Mouse (Mus musculus): Measurements from ENCODE around the gene Mchr1. TPM values are rescaled to one million over a fixed set of nuclear protein-coding genes. Genes with fewer than 3 reads are reported as not detected.

Gene Mchr1
- total RNA-seq, 2 experiments from 2014 or later = 21.5 to 26.7 TPM

- no peak for DNase-seq (ENCODE audit: low spot score in 2 of 2)
- intact Hi-C loops (cut with DNase I) = no loop called here
Measured at GRCm38 (mm10) chr15:81225016-81225415, 10.3 kb upstream of the Mchr1 start.

DNA sequence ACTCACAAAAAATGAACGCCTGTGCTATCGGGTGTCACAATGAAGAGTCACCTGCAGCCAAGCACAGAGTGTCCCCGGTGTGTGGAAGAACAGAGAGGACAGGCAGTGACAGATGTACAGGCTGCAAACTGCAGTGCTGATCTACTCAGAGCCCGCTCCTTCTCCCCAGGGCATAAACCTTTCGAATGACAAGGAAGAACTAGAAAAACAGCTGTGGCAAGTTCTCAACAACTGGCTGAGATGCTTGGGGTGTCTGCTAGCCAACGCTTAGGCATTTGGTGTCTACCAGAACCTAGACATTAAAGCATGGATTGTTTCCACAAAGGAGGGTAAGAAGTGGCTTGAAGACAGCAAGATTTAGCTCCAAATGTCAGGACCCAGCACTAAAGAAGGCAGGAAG is 9.6 kb upstream of the Mchr1 start:
- intact Hi-C loops (cut with DNase I) = no loop called here
- DNase-seq (ENCODE audit: low spot score in 2 of 2) = no peak

GRCm38 (mm10) chr15:81226796-81227195 is 8.5 kb upstream of the Mchr1 start:
- intact Hi-C loops (cut with DNase I) = no loop called here
- no peak for DNase-seq (ENCODE audit: low spot score in 2 of 2)

DNA sequence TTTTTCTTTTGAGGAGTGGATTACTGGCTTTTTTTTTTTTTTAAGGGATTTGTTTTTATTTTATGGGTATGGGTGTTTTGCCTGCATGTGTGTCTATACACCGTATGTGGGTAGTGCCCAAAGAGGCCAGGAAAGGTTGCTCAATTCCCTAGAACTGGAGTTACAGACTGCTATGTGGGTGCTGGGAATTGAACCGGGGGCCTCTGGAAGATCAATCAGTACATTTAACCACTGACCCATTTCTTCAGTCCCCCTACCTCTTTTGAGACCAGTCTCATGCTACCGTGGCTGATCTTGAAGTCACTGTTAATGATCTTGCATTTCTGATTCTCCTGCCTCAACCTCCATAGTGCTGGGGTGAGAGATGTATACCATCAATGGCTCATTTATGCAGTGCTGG is 8.0 kb upstream of the Mchr1 start:
- intact Hi-C loops (cut with DNase I) = no loop called here
- DNase-seq (ENCODE audit: low spot score in 2 of 2) = no peak

DNA sequence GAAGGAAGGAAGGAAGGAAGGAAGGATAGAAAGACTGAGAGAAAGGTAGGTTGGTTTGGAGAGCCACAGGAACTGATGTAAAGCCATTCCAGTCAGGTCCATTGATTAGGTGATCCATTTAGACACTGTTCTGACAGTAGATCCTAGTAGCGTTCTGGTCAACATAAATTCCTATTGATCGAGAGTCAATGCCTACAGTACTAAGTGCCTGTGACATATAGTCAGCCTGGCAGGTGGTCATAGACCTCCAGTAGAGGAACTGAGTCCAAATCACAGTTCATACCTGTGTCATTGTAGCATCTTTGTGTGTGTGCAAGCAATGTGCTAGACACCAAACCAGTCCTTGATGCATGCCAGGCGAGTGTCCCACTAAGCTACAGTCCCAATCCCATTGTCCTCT is 7.0 kb upstream of the Mchr1 start:
- no peak for DNase-seq (ENCODE audit: low spot score in 2 of 2)

DNA sequence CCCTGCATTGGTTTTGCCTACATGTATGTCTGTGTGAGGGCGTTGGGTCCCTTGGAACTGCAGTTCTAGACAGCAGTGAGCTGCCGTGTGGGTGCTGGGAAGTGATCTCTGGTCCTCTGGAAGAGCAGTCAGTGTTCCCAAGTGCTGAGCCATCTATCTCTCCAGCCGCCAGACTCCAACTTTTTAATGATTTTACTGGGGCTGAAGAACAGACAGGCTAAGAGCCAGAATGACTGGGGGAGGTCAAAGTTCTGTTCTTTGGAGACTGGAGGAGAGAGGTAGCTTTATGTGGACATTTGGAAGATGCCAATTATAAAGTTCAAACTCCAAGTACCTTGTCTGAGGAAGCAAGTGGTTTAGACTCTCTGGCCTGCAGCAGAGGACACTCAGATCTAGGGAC is 5.5 kb upstream of the Mchr1 start:
- intact Hi-C loops (cut with DNase I) = no loop called here
- no peak for DNase-seq (ENCODE audit: low spot score in 2 of 2)

More for the DNA sequence above, 7.0 kb upstream of the Mchr1 start:
- intact Hi-C loops (cut with DNase I) = no loop called here

GRCm38 (mm10) chr15:81231325-81231724 is 4.0 kb upstream of the Mchr1 start:
- DNase-seq (ENCODE audit: low spot score in 2 of 2) = no peak
- intact Hi-C loops (cut with DNase I) = no loop called here

- peak in 1 of 2 experiments; percentile 45 for DNase-seq (ENCODE audit: low spot score in 2 of 2)
- intact Hi-C loops (cut with DNase I) = loop anchor here (2.0 to 5.0 kb wide), 2 partner anchors 65 to 111 kb away; no protein-coding TSS in a partner anchor
Measured at GRCm38 (mm10) chr15:81236062-81236461, 763 bp downstream of the Mchr1 start.

DNA sequence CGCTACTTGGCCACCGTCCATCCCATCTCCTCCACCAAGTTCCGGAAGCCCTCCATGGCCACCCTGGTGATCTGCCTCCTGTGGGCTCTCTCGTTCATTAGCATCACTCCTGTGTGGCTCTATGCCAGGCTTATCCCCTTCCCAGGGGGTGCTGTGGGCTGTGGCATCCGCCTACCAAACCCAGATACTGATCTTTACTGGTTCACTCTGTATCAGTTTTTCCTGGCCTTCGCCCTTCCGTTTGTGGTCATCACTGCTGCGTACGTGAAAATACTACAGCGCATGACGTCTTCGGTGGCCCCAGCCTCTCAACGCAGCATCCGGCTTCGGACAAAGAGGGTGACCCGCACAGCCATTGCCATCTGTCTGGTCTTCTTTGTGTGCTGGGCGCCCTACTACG is 2.2 kb downstream of the Mchr1 start:
- intact Hi-C loops (cut with DNase I) = loop anchor here (2.0 to 5.0 kb wide), 2 partner anchors 63 to 110 kb away; no protein-coding TSS in a partner anchor
- no peak for DNase-seq (ENCODE audit: low spot score in 2 of 2)

GRCm38 (mm10) chr15:81239261-81239660 is 4.0 kb downstream of the Mchr1 start:
- intact Hi-C loops (cut with DNase I) = loop anchor here (5.0 kb wide), 1 partner anchor 108 kb away; no protein-coding TSS in a partner anchor
- DNase-seq (ENCODE audit: low spot score in 2 of 2) = peak in 1 of 2 experiments; percentile 59

- intact Hi-C loops (cut with DNase I) = loop anchor here (5.0 kb wide), 1 partner anchor 107 kb away; no protein-coding TSS in a partner anchor
Measured at GRCm38 (mm10) chr15:81239794-81240343, 4.6 kb downstream of the Mchr1 start.

GRCm38 (mm10) chr15:81246890-81247289 is 11.6 kb downstream of the Mchr1 start:
- no peak for DNase-seq (ENCODE audit: low spot score in 2 of 2)
- intact Hi-C loops (cut with DNase I) = no loop called here

More at GRCm38 (mm10) chr15:81239794-81240343, 4.6 kb downstream of the Mchr1 start:
- DNase-seq (ENCODE audit: low spot score in 2 of 2) = peak in 1 of 2 experiments; percentile 21

DNA sequence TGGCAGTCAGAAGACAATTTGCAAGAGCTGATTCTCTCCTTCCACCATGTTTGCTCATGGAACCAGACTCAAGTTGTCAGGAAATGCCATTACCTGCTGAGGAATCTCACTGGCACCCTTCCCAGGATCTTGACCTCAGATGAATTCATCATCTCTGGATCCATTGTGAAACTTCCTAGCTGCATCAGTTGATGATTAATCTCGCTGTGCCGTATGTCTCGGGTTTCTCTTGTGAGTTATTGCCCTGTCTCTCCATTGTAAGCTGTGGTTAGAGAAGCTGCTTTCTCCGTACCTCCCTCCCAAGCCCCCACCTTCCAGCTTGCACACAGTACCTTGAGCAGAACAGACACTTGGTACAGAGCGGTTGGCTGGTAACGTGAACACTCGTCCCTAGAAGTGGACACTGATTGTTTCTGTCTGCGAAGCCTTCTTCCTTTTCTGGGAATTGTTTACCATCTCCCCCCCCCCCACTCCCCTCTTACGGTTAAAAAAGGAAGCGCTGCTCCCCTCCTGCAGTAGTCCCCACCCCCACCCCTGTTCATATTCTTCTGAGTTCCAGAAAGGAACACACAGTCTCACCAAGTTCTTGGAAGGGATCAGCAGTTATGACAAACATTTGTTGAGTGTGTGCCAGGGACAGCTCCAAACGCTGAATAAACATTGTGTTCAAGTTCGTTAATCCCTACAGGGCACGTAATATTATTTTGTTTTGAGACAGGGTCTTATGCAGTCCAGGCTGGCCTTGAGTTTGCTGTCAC is 12.5 kb downstream of the Mchr1 start:
- intact Hi-C loops (cut with DNase I) = no loop called here
- DNase-seq (ENCODE audit: low spot score in 2 of 2) = peak in 1 of 2 experiments; percentile 12

GRCm38 (mm10) chr15:81248341-81248679 is 13.0 kb downstream of the Mchr1 start:
- no peak for DNase-seq (ENCODE audit: low spot score in 2 of 2)
- intact Hi-C loops (cut with DNase I) = no loop called here

DNA sequence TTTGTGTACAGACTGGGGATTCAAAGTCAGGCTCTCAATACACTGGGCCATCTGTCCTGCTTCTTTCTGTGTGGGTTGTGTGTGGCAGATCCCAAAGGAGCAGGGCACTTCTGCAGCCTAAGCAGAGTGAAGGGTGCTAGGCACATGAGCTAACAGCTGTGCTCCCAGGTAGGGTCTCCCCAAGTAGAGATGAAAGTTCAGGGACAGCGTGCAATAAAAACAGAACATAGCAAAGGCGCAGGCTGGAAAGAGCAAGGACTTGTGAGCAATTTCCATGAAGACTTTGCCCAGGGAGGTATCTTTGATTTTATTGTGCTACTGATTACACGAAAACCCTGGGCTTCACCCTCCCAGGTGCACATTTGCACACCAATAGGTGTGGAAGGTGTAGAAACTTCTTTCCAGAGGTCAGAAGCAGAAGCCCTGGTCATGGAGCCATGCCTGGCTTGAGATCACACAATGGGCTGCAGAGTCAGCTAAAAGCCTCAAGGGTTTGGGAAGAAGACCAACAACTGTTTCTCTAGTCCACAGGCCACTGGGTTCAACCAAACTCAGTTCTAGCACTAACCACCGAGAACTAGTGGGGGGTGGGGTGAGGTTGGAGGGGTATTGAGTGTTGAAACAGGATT is 13.8 kb downstream of the Mchr1 start:
- DNase-seq (ENCODE audit: low spot score in 2 of 2) = no peak
- intact Hi-C loops (cut with DNase I) = no loop called here

DNA sequence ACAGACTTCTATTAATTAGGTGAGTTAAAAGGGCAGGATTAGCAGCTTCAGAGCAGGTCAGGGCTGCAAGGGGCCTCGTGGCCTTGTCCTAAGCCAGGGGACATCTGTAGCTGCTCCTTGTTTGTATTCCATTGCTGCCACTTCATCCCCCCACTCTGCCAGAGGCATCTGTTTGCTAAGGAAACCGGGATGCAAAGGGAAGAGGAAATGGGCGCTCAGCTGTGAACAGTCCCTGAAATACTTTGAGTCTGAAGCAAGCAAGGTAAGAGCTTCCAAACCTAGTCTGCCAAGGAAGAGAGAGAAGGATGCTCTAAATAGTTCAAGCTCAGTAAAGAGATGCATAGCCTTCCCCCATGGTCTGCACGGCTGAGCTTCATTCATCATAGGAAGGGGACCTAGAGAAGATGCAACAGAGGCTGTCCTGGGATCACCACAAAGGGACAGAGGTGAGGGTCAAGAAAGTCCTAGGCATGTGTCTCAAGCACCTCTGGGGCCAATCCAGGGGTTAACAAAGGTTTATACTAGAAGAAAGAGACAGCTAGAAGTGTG is 17.4 kb downstream of the Mchr1 start:
- intact Hi-C loops (cut with DNase I) = no loop called here
- DNase-seq (ENCODE audit: low spot score in 2 of 2) = peak in 1 of 2 experiments; percentile 74

DNA sequence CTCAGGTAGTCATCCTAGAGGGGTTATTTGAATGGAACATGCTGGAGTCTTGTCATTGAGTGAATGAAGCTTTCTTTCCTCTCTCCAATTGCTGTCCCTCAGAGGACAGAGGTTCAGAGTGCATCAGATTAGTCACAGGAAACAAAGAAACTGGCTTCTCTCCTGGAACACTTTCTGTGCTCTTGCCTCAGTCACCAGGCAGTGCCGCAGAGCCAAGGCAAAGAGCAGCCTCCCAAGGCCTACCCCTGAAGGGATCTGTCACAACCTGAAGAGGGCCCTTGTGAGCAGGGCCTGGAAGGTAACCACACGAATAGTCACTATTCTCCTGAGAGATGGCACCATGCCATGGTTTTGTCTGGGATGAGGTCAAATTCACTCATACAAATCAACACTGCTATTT is 18.3 kb downstream of the Mchr1 start:
- no peak for DNase-seq (ENCODE audit: low spot score in 2 of 2)
- intact Hi-C loops (cut with DNase I) = no loop called here

GRCm38 (mm10) chr15:81254113-81254640 is 18.9 kb downstream of the Mchr1 start:
- no peak for DNase-seq (ENCODE audit: low spot score in 2 of 2)
- intact Hi-C loops (cut with DNase I) = no loop called here

GRCm38 (mm10) chr15:81255063-81255462 is 19.8 kb downstream of the Mchr1 start:
- intact Hi-C loops (cut with DNase I) = no loop called here
- peak in 1 of 2 experiments; percentile 57 for DNase-seq (ENCODE audit: low spot score in 2 of 2)

DNA sequence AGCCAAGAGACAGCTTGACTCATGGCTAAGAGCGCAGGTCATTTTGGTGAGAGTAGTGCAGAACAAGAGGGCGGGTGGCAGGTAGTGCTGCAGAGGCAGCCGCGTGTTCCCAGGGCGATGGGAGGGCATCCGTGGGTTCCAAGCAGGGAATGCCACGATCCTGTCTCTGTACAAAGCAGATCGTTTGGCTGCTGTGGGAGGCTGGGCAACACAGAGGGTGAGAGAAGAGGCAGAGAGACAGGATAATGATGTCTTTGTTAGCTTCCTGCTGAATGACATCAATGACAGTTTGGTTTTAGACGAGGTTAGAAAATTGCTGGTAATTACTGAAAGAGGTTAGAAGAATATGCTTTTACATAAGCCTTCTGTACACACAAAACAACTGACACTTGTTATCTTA is 23.0 kb downstream of the Mchr1 start:
- intact Hi-C loops (cut with DNase I) = no loop called here
- no peak for DNase-seq (ENCODE audit: low spot score in 2 of 2)
